Mouse (Mus musculus) liver, embryonic 15.5 days (tissue): Measurements from ENCODE around the gene Stk25. TPM values are rescaled to one million over a fixed set of nuclear protein-coding genes. Genes with fewer than 3 reads are reported as not detected.
"Not testable (repeated sequence)": the region's sequence is repeated elsewhere in the genome, so short reads cannot be mapped to it uniquely, and the experiment has no call there.

Source experiments
- ATAC-seq: fragments of 200-750 bp; cut with Nextera tagmentation; 2 replicates; pipeline ENCODE4 v1.8.0; 2017; ENCODE audit warnings: moderate number of reproducible peaks, mild to moderate bottlenecking, moderate library complexity; ENCODE audit not compliant: insufficient read depth
- H3K27ac ChIP-seq: fragments of 300-500 bp; sonication (generic); replicated peaks from 2 replicates; pipeline ENCODE4 v1.5.1; 2015; ENCODE audit warnings: mild to moderate bottlenecking, inconsistent platforms
- H3K27me3 ChIP-seq: fragments of 300-500 bp; sonication (generic); 2 replicates; pipeline ENCODE4 v1.6.1; 2015; ENCODE audit warnings: mild to moderate bottlenecking, inconsistent platforms
- H3K36me3 ChIP-seq: fragments of 300-500 bp; sonication (generic); replicated peaks from 2 replicates; pipeline ENCODE4 v1.6.1; 2015; ENCODE audit warnings: moderate library complexity, mild to moderate bottlenecking, inconsistent platforms
- H3K4me1 ChIP-seq: fragments of 300-500 bp; sonication (generic); replicated peaks from 2 replicates; pipeline ENCODE4 v1.6.1; 2015; ENCODE audit warnings: inconsistent platforms
- H3K4me2 ChIP-seq: fragments of 300-500 bp; sonication (generic); 2 replicates; pipeline ENCODE4 v1.6.1; 2015; ENCODE audit warnings: moderate library complexity, mild to moderate bottlenecking, inconsistent platforms
- H3K4me3 ChIP-seq: fragments of 300-500 bp; sonication (generic); replicated peaks from 2 replicates; pipeline ENCODE4 v1.5.1; 2015; ENCODE audit warnings: mild to moderate bottlenecking, inconsistent platforms
- H3K9ac ChIP-seq: fragments of 300-500 bp; sonication (generic); 2 replicates; pipeline ENCODE4 v1.6.1; 2015; ENCODE audit warnings: moderate library complexity, mild to moderate bottlenecking, inconsistent platforms
- H3K9me3 ChIP-seq: fragments of 300-500 bp; sonication (generic); replicated peaks from 2 replicates; pipeline ENCODE4 v1.6.1; 2016; ENCODE audit warnings: inconsistent platforms
- WGBS: fragments of 180-500 bp; shearing (Covaris S2); methylation state at CpG from one replicate; pipeline ENCODE4 v1.1.7; 2015; ENCODE audit warnings: mixed read lengths; ENCODE audit not compliant: insufficient replicate concordance; 5-methylcytosine and 5-hydroxymethylcytosine counted together
- polyA plus RNA-seq: library from polyadenylated mRNA; unstranded; fragments of >200 nt; fragmentation: Nextera tagmentation; extraction: Ambion mirVana; gene quantifications from 2 replicates; pipeline ENCODE4 v1.2.1, GENCODE M21; 2015

Gene Stk25
- 44.7 and 51.2 TPM in 2 replicates for polyA plus RNA-seq

DNA sequence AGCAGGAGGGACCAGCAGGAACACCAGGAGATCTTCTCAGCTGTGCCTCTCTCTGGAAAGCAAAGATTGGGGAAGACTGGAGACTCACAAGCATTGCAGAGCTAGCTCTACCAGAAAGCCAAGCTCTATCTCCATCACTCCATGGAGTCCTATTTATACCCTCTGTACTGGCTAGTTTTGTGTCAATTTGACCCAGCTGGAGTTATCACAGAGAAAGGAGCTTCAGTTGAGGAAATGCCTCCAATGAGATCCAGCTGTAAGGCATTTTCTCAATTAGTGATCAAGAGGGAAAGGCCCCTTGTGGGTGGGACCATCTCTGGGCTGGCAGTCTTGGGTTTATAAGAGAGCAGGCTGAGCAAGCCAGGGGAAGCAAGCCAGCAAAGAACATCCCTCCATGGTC lies at the start of gene Stk25:
Stk25 (minus strand) TSS at position 101 of the 400 bp plus-strand sequence.
- H3K9ac ChIP-seq, H3K4me3 ChIP-seq, ATAC-seq, H3K27ac ChIP-seq, H3K4me2 ChIP-seq, H3K36me3 ChIP-seq, H3K4me1 ChIP-seq, H3K9me3 ChIP-seq, H3K27me3 ChIP-seq: not testable (repeated sequence)

DNA sequence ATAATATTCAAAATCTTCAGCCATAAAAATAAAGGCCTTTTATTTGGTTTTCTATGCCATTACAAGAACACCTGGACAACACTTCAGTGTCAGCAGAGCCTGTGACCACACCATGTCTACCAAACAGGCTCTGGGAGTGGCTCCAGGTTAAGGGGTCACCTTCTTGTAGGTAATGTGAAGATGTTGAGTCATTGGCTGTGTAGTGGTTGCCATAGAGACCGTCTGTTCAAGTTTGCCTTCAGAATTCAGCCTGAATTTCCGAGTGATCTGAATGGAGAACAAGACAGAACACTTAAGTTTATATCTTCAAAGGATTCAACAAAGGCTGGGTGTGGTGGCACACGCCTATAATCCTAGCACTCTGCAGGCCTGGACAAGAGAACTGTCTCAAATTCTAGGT lies 46.9 kb upstream of the Stk25 start:
- Histone ChIP-seq H3K27me3 (no peaks in the 10 kb centered on the region), H3K4me2 (no peak overlapping the region), H3K36me3 (no peaks in the 10 kb centered on the region; the same call in 1 of the 2 replicates), H3K27ac (no peak overlapping the region), H3K4me3 (no peak overlapping the region), H3K9me3 (no peaks in the 10 kb centered on the region), H3K4me1 (no peaks in the 10 kb centered on the region), H3K9ac (no peak overlapping the region)
- WGBS, result 62% methylated on average over 3 of the region's 3 CpGs
- no peak for ATAC-seq

DNA sequence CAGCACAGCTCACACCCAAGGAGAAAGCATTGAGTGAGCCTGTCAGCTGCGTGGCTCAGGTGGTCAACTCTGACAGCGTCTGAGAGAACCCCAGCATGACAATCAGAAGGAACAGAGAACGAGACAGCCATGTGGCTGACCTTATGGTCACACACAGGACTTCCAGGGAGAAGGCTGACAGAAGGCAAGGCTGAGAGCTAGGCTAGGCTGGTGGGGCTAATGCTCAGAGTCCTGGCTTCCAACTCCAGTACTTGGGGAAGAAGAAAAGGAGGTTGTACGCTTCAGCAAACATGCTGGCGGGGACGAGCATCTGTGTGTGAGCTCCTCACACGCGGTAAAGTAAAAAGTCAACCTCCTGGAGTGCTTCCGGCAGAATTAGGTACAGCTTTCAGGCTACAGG lies 45.9 kb upstream of the Stk25 start:
- ATAC-seq, result no peak
- H3K9me3 ChIP-seq, result no peaks in the 10 kb centered on the region
- H3K4me2 ChIP-seq, result no peak overlapping the region
- WGBS, result 77% methylated on average over 9 of the region's 9 CpGs
- no peak overlapping the region for H3K27ac ChIP-seq
- no peak overlapping the region for H3K9ac ChIP-seq
- H3K4me1 ChIP-seq, result no peaks in the 10 kb centered on the region
- H3K27me3 ChIP-seq, result no peaks in the 10 kb centered on the region
- no peaks in the 10 kb centered on the region; the same call in 1 of the 2 replicates for H3K36me3 ChIP-seq
- H3K4me3 ChIP-seq, result no peak overlapping the region

DNA sequence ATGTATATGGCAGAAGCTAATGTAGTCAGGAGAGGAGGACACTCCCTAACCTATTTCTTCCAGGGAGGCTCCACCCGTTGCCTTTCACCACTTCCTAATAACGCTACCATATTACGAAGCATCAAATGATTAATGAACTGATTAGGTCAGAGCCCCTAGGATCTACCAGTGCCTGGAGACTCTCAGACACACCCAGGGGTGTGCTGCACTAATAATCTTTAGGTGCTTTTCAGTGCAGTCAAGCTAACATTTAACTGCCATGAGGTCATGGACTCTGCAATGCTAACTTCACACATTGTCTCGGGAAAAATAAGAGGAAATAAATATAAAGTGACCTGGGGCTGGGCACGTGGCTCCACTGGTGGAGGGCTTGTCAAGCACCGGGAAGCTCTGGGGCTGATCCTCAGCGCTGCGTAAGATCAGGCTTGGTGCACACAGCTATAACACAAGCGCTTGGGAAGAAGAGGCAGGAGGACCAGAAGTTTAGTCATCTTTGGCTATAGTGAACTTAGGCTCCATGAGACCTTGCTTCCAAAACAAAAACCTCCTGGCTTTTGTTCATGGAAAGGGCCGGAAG lies 45.1 kb upstream of the Stk25 start:
- Histone ChIP-seq H3K27me3 (no peaks in the 10 kb centered on the region), H3K27ac (no peak overlapping the region), H3K4me2 (no peak overlapping the region), H3K9me3 (no peaks in the 10 kb centered on the region), H3K36me3 (no peaks in the 10 kb centered on the region; the same call in 1 of the 2 replicates), H3K9ac (no peak overlapping the region), H3K4me3 (no peak overlapping the region), H3K4me1 (no peaks in the 10 kb centered on the region)
- WGBS, result 75% methylated on average over 10 of the region's 10 CpGs
- no peak for ATAC-seq

DNA sequence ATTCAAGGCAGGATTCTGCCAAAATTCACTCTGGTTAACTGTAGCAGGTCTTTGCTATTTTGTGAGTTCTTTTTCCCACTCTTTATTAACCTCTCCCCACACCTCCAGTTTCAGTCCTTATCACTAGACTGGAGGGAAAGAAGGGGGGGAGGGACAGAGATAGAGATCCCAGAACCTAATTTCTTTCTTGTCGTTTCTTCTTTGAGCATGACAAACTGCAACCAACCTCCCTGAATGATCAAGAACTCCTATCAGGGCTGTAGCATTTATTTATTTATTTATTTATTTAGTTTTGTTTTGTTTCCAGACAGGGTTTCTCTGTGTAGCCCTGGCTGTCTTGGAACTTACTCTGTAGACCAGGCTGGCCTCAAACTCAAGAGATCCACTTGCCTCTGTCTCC lies 43.6 kb upstream of the Stk25 start:
- no peak overlapping the region for H3K4me3 ChIP-seq
- no peak overlapping the region for H3K9ac ChIP-seq
- H3K4me2 ChIP-seq, result no peak overlapping the region
- no peaks in the 10 kb centered on the region for H3K9me3 ChIP-seq
- H3K27me3 ChIP-seq, result no peaks in the 10 kb centered on the region
- WGBS, result 61% methylated on average over 1 of the region's 1 CpGs
- no peak for ATAC-seq
- no peak overlapping the region for H3K27ac ChIP-seq
- no peaks in the 10 kb centered on the region; the same call in 1 of the 2 replicates for H3K36me3 ChIP-seq
- no peaks in the 10 kb centered on the region for H3K4me1 ChIP-seq

DNA sequence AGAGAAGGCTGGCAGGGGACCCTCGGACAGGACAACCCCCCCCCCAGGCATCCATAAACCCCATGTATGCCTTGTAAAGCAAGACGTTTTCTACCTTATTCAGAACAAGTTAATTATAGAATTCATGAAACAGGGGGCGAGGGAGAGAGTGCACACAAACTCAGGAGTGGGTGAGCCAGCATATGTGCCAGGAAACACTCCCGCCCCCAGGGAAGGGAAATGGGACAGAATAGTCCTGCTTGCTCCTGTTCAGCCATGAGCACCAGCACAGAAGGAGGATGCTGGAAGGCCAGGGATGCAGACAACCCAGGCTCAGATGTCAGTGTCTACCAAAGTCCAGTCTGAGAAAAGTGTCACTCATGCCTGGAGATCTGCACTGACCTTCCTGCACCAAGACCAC lies 40.7 kb upstream of the Stk25 start:
- Histone ChIP-seq H3K9me3 (no peaks in the 10 kb centered on the region), H3K4me3 (no peak overlapping the region), H3K4me2 (no peak overlapping the region), H3K27ac (no peak overlapping the region), H3K36me3 (no peaks in the 10 kb centered on the region), H3K4me1 (no peaks in the 10 kb centered on the region), H3K9ac (no peak overlapping the region), H3K27me3 (no peaks in the 10 kb centered on the region)
- no peak for ATAC-seq
- WGBS, result 63% methylated on average over 4 of the region's 4 CpGs

DNA sequence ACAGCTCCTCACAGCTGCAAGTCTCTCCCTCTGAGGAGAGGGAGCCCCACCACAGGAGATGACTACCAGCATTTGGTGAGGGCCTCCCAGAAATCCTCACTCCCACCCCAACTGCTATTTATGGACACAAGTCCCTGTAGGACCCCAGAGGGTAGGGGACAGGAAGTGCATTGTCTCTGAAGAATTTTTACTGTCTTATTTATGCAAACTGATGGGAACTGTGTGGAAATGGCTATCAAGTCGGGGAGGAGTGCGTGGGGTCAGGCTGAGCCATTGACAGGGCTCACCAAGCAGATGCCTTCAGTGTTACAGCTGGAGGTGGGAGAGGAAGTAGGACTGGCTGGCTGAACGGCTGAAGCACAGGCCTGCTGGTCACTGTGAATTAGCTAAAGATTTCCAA lies 38.9 kb upstream of the Stk25 start:
- H3K36me3 ChIP-seq, result no peaks in the 10 kb centered on the region
- no peaks in the 10 kb centered on the region for H3K9me3 ChIP-seq
- H3K4me3 ChIP-seq, result no peak overlapping the region
- H3K4me1 ChIP-seq, result no peaks in the 10 kb centered on the region; the same call in 1 of the 2 replicates
- no peak overlapping the region for H3K27ac ChIP-seq
- no peak overlapping the region for H3K4me2 ChIP-seq
- no peaks in the 10 kb centered on the region for H3K27me3 ChIP-seq
- no peak for ATAC-seq
- no peak overlapping the region for H3K9ac ChIP-seq
- WGBS, result 31% methylated on average over 3 of the region's 3 CpGs

DNA sequence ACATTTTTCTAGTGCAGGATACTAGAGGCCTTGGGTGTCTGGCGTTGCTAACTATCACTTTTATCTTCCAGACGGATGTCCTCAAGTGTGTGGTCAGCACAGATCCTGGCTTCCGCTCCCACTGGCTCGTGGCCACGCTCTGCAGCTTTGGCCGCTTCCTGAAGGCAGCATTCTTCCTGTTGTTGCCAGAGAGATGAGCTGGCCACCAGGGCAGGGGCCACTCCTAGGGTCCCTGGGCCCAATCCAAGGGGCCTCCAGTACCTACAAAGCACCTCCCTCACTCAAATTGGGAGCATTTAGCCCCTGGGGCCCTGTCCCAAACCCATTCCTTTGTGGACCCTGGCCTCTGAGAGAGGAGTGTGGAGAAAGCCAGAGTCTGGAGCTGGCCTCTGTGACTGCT lies 36.5 kb upstream of the Stk25 start:
- H3K9me3 ChIP-seq, result no peaks in the 10 kb centered on the region
- H3K9ac ChIP-seq, result no peak overlapping the region
- no peak overlapping the region for H3K4me2 ChIP-seq
- no peak for ATAC-seq
- peaks cover 4% of the 10 kb centered on the region; the same call in 1 of the 2 replicates for H3K4me1 ChIP-seq
- H3K36me3 ChIP-seq, result no peaks in the 10 kb centered on the region
- no peak overlapping the region for H3K4me3 ChIP-seq
- WGBS, result 63% methylated on average over 6 of the region's 6 CpGs
- H3K27ac ChIP-seq, result no peak overlapping the region
- H3K27me3 ChIP-seq, result no peaks in the 10 kb centered on the region

DNA sequence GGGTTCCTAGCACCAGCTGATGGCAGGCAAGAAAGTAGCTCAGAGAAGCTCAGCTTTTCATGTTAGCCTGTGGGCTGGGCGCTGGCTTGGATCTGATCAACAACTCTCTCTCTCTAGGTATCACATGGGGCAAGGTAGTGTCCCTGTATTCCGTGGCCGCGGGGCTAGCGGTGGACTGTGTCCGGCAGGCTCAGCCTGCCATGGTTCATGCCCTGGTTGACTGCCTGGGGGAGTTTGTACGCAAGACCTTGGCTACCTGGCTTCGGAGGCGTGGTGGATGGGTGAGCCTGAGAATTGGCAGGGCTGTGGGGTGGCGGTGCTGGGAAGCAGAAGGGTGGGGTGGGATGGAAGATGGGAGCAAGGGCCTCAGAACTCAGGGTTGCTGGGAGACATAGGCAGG lies 35.5 kb upstream of the Stk25 start:
- WGBS, result 79% methylated on average over 10 of the region's 10 CpGs
- no peak overlapping the region for H3K27ac ChIP-seq
- peaks cover 4% of the 10 kb centered on the region; the same call in 1 of the 2 replicates for H3K4me1 ChIP-seq

DNA sequence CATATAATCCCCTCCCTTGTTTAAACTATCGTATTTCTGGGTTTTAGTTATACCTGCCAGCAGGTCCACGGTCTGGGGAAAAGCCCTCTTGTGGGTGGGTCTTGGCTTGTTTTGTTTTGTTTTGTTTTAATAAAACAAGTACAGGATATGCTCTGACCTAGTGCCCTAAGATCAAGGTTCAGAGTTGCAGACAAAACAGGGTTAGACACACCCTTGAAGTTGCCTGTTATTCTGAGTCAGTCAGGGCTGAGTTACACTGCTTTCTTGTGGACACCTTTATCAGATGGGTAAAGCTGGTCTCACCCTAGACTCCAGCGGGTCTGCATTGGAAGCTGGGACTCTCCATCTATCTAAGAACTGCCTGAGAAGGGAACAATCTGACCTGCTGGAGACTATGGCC lies 35.0 kb upstream of the Stk25 start:
- WGBS, result 56% methylated on average over 3 of the region's 3 CpGs
- no peak overlapping the region for H3K4me3 ChIP-seq

More for the DNA sequence above, 35.5 kb upstream of the Stk25 start:
- ATAC-seq, result no peak
- H3K36me3 ChIP-seq, result no peaks in the 10 kb centered on the region
- H3K4me2 ChIP-seq, result no peak overlapping the region
- H3K9ac ChIP-seq, result no peak overlapping the region
- H3K9me3 ChIP-seq, result no peaks in the 10 kb centered on the region
- no peaks in the 10 kb centered on the region for H3K27me3 ChIP-seq
- no peak overlapping the region for H3K4me3 ChIP-seq

DNA sequence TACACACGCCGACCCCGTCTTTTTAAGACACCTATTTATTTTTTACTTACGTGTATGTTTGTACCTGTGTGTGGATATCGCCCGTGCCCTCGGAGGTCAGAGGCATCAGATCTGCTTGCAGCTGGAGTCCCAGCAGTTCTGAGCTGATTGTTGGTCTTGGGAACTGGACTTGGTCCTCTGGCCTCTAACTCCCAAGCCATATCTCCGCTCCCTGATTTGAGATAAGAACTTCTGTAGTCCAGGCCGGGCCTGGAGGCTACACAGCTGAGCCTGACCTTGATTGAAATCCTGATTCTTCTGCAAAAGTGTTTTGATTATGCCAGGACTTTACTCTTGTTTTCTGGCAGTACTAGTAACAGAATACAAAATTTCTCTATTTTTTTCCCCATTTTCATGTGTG lies 34.3 kb upstream of the Stk25 start:
- H3K4me3 ChIP-seq, result no peak overlapping the region
- no peak overlapping the region for H3K9ac ChIP-seq
- H3K4me1 ChIP-seq, result peaks cover 4% of the 10 kb centered on the region; the same call in 1 of the 2 replicates
- H3K4me2 ChIP-seq, result no peak overlapping the region
- no peak overlapping the region for H3K27ac ChIP-seq
- H3K27me3 ChIP-seq, result 0 out of 2 replicates have a peak, but pooled peaks cover 7% of the 10 kb centered on the region
- 66% methylated on average over 9 of the region's 9 CpGs for WGBS
- H3K36me3 ChIP-seq, result no peaks in the 10 kb centered on the region
- no peak for ATAC-seq
- no peaks in the 10 kb centered on the region for H3K9me3 ChIP-seq

More for the DNA sequence above, 35.0 kb upstream of the Stk25 start:
- no peaks in the 10 kb centered on the region for H3K36me3 ChIP-seq
- H3K9me3 ChIP-seq, result no peaks in the 10 kb centered on the region
- no peak overlapping the region for H3K9ac ChIP-seq
- no peak overlapping the region for H3K4me2 ChIP-seq
- no peaks in the 10 kb centered on the region for H3K27me3 ChIP-seq
- ATAC-seq, result no peak
- H3K4me1 ChIP-seq, result peaks cover 4% of the 10 kb centered on the region; the same call in 1 of the 2 replicates
- H3K27ac ChIP-seq, result no peak overlapping the region

DNA sequence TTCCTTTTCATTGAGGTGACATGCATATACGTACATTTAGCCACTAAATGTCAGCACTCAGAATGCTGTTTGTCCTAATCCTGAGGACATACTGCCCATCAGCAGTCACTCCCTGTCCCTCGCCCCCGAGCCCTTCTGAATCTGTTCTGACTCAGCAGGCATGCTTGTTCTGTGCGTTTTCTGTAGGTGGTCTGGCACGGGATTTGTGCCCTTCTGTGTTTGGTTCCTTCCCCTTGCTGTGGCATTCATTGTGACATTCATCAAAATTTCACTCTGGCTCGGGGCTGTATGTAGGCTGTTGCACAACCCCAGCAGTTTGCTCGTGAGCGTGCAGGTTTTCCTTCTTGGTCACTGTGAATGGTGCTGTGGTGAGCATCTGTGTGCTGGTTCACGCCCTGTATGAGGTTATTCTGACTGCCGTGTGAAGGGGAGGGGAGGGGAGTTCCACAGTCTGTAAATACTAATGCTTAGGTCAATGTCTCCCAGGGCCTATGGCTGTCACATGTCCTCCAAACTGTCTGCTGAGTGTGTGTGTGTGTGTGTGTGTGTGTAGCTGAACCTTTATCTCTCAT lies 33.4 kb upstream of the Stk25 start:
- peaks cover 4% of the 10 kb centered on the region for H3K4me1 ChIP-seq
- WGBS, result 39% methylated on average over 10 of the region's 10 CpGs
- H3K4me3 ChIP-seq, result no peak overlapping the region
- ATAC-seq, result no peak
- H3K4me2 ChIP-seq, result no peak overlapping the region
- H3K27ac ChIP-seq, result no peak overlapping the region
- H3K9me3 ChIP-seq, result no peaks in the 10 kb centered on the region
- H3K36me3 ChIP-seq, result no peaks in the 10 kb centered on the region
- no peak overlapping the region for H3K9ac ChIP-seq
- H3K27me3 ChIP-seq, result peaks cover 16% of the 10 kb centered on the region
